Mouse (Mus musculus): ENCODE data around the gene 1700034J05Rik. TPM values are rescaled to one million over a fixed set of nuclear protein-coding genes. Genes with fewer than 3 reads are reported as not detected.
A peak's percentile ranks its signal among the peaks of the same experiment; 100 is the strongest.

The 1700034J05Rik gene
- 0.21 and 0.42 TPM in 2 replicates for polyA plus RNA-seq (2014; fragmentation: Nextera tagmentation; extraction: Ambion mirVana)

DNA sequence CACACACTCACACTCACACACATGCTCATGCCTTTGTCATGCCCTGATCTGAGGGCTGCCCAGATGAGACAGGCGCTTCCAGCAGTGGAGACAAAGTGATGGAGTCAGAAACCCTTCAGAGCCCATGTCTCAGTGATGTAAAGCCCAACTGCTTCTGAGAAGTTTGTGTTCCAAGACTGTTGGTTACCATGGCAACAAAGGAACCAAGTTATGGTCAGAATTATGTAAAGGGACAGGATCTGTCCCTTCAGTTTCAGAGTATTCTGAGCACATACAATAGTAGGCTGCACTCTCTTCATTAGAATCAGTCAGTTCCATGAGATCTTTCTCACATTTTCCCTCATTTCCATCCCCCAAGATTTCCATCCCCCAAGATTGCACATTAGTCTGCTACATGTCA is at the start of gene 1700034J05Rik:
TSS of gene 1700034J05Rik (minus strand) at position 165 of the 400 bp plus-strand sequence.
- Histone ChIP-seq H3K4me3 (ENCODE audit: low read depth, low read length) (no peak within 1 kb of the TSS), H3K9ac (ENCODE audit: low read depth, low read length) (no peak within 1 kb of the TSS), H3K9me3 (replicated peaks; ENCODE audit: control insufficient read depth, low read length) (no peaks in the 10 kb centered on the region), H3K27ac (ENCODE audit: low read depth, low read length) (no peak within 1 kb of the TSS; the same call in 1 of the 2 replicates), H3K4me2 (no peak within 1 kb of the TSS), H3K4me1 (ENCODE audit: control insufficient read depth, insufficient read depth, low read length) (peaks cover 15% of the 10 kb centered on the region), H3K36me3 (ENCODE audit: control insufficient read depth, insufficient read depth, low read length) (no peaks in the 10 kb centered on the region), H3K27me3 (ENCODE audit: control insufficient read depth, insufficient read depth, low read length) (no peaks in the 10 kb centered on the region)
- WGBS (ENCODE audit: insufficient replicate concordance), result 89% methylated on average over 1 of the region's 1 CpGs
- ATAC-seq (replicated peaks; ENCODE audit: insufficient number of reproducible peaks, low FRiP score, low TSS enrichment), result no peak

- Histone ChIP-seq H3K4me3 (ENCODE audit: low read depth, low read length) (no peak overlapping the region), H3K9me3 (replicated peaks; ENCODE audit: control insufficient read depth, low read length) (no peaks in the 10 kb centered on the region), H3K27ac (ENCODE audit: low read depth, low read length) (no peak overlapping the region), H3K36me3 (ENCODE audit: control insufficient read depth, insufficient read depth, low read length) (peaks cover 13% of the 10 kb centered on the region), H3K27me3 (ENCODE audit: control insufficient read depth, insufficient read depth, low read length) (no peaks in the 10 kb centered on the region), H3K9ac (ENCODE audit: low read depth, low read length) (no peak overlapping the region), H3K4me2 (no peak overlapping the region), H3K4me1 (ENCODE audit: control insufficient read depth, insufficient read depth, low read length) (no peaks in the 10 kb centered on the region)
- no peak for ATAC-seq (replicated peaks; ENCODE audit: insufficient number of reproducible peaks, low FRiP score, low TSS enrichment)
- whole genome bisulfite sequencing (ENCODE audit: insufficient replicate concordance), result 76% methylated on average over 2 of the region's 2 CpGs
These were observed 45.5 kb upstream of the 1700034J05Rik start for GRCm38 (mm10) chr6:146999755-147000154.

DNA sequence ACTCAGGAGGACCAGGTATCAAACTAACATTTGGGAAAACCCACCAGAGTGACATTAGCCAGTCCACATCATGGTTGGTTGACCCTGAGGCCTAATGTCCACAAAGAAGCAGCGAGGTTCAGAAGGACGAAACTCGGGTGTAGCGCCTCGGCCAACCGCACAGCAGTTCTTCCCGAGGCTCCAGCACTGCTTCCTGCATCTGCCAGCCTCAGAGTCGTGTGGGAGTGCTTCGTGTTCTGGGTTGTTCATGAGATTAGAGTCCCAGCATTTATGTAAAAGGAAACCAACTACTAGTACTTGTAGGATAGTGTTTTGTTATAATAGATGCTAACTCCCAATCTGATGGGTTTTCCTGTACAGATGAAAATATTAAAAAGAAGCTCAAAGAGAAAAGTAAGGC is 45.1 kb upstream of the 1700034J05Rik start:
- Histone ChIP-seq H3K27ac (ENCODE audit: low read depth, low read length) (no peak overlapping the region), H3K4me2 (no peak overlapping the region), H3K9ac (ENCODE audit: low read depth, low read length) (no peak overlapping the region), H3K4me1 (ENCODE audit: control insufficient read depth, insufficient read depth, low read length) (no peaks in the 10 kb centered on the region), H3K4me3 (ENCODE audit: low read depth, low read length) (no peak overlapping the region), H3K27me3 (ENCODE audit: control insufficient read depth, insufficient read depth, low read length) (no peaks in the 10 kb centered on the region), H3K36me3 (ENCODE audit: control insufficient read depth, insufficient read depth, low read length) (peaks cover 13% of the 10 kb centered on the region), H3K9me3 (replicated peaks; ENCODE audit: control insufficient read depth, low read length) (no peaks in the 10 kb centered on the region)
- 82% methylated on average over 9 of the region's 9 CpGs for WGBS (ENCODE audit: insufficient replicate concordance)
- ATAC-seq (replicated peaks; ENCODE audit: insufficient number of reproducible peaks, low FRiP score, low TSS enrichment), result no peak

- no peak for ATAC-seq (replicated peaks; ENCODE audit: insufficient number of reproducible peaks, low FRiP score, low TSS enrichment)
- no peaks in the 10 kb centered on the region for H3K9me3 ChIP-seq (replicated peaks; ENCODE audit: control insufficient read depth, low read length)
- H3K36me3 ChIP-seq (ENCODE audit: control insufficient read depth, insufficient read depth, low read length), result peaks cover 11% of the 10 kb centered on the region
- no peak overlapping the region for H3K9ac ChIP-seq (ENCODE audit: low read depth, low read length)
- WGBS (ENCODE audit: insufficient replicate concordance), result 83% methylated on average over 4 of the region's 4 CpGs
- H3K4me3 ChIP-seq (ENCODE audit: low read depth, low read length), result no peak overlapping the region
- H3K27me3 ChIP-seq (ENCODE audit: control insufficient read depth, insufficient read depth, low read length), result no peaks in the 10 kb centered on the region
- no peak overlapping the region for H3K4me2 ChIP-seq
- no peak overlapping the region for H3K27ac ChIP-seq (ENCODE audit: low read depth, low read length)
- no peaks in the 10 kb centered on the region for H3K4me1 ChIP-seq (ENCODE audit: control insufficient read depth, insufficient read depth, low read length)
These were observed 44.5 kb upstream of the 1700034J05Rik start for GRCm38 (mm10) chr6:146998710-146999109.

DNA sequence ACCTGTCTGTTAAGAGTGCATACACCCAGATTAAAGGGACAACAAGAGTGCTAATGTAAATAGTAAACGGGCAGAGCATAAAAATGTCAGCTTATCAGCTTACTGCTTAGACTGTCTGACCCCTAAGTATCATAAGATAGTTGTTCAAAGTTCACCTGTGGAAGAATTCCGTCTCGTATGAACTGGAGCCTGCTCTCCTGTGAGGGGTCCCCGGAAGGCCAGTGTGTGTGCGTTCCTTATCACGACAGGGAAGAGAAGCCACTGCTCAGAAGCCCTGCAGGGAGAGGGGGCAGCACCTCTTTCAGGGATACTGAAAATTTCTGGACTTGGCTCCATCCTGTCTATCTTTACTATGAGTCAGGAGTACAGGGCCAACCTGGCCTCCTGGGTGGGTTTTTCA is 42.8 kb upstream of the 1700034J05Rik start:
- no peak for ATAC-seq (replicated peaks; ENCODE audit: insufficient number of reproducible peaks, low FRiP score, low TSS enrichment)
- peaks cover 10% of the 10 kb centered on the region for H3K4me1 ChIP-seq (ENCODE audit: control insufficient read depth, insufficient read depth, low read length)
- H3K4me3 ChIP-seq (ENCODE audit: low read depth, low read length), result no peak overlapping the region
- no peak overlapping the region for H3K27ac ChIP-seq (ENCODE audit: low read depth, low read length)
- H3K36me3 ChIP-seq (ENCODE audit: control insufficient read depth, insufficient read depth, low read length), result peaks cover 11% of the 10 kb centered on the region
- WGBS (ENCODE audit: insufficient replicate concordance), result 61% methylated on average over 6 of the region's 6 CpGs
- H3K9ac ChIP-seq (ENCODE audit: low read depth, low read length), result no peak overlapping the region
- H3K27me3 ChIP-seq (ENCODE audit: control insufficient read depth, insufficient read depth, low read length), result no peaks in the 10 kb centered on the region
- H3K4me2 ChIP-seq, result no peak overlapping the region
- H3K9me3 ChIP-seq (replicated peaks; ENCODE audit: control insufficient read depth, low read length), result no peaks in the 10 kb centered on the region

GRCm38 (mm10) chr6:146995878-146996277 is 41.7 kb upstream of the 1700034J05Rik start:
- no peak overlapping the region for H3K27ac ChIP-seq (ENCODE audit: low read depth, low read length)
- 84% methylated on average over 6 of the region's 6 CpGs for WGBS (ENCODE audit: insufficient replicate concordance)
- no peaks in the 10 kb centered on the region for H3K9me3 ChIP-seq (replicated peaks; ENCODE audit: control insufficient read depth, low read length)
- H3K4me1 ChIP-seq (ENCODE audit: control insufficient read depth, insufficient read depth, low read length), result peaks cover 12% of the 10 kb centered on the region
- no peak overlapping the region for H3K4me3 ChIP-seq (ENCODE audit: low read depth, low read length)
- ATAC-seq (replicated peaks; ENCODE audit: insufficient number of reproducible peaks, low FRiP score, low TSS enrichment), result no peak
- peaks cover 11% of the 10 kb centered on the region for H3K36me3 ChIP-seq (ENCODE audit: control insufficient read depth, insufficient read depth, low read length)
- H3K27me3 ChIP-seq (ENCODE audit: control insufficient read depth, insufficient read depth, low read length), result no peaks in the 10 kb centered on the region
- no peak overlapping the region for H3K4me2 ChIP-seq
- H3K9ac ChIP-seq (ENCODE audit: low read depth, low read length), result no peak overlapping the region

DNA sequence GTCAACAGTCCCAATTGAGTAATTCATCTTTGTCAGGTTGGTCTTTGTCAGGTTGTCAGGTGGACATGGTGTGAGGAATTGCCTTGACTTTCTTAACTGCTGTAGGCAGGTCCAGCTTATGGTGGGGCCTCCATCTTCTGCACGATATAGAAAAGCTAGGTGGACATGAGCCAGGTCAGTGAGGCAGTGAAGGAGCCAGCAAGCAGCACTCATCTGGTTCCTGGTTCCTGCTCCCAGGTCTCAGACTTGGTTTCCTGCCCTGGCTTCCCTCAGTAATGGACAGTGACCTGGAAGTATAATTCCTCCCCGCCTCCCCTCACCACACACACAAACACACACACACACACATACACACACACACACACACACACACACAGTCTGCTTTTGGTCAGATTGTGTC is 41.2 kb upstream of the 1700034J05Rik start:
- Histone ChIP-seq H3K4me2 (no peak overlapping the region), H3K9me3 (replicated peaks; ENCODE audit: control insufficient read depth, low read length) (no peaks in the 10 kb centered on the region), H3K4me3 (ENCODE audit: low read depth, low read length) (no peak overlapping the region), H3K9ac (ENCODE audit: low read depth, low read length) (no peak overlapping the region), H3K27me3 (ENCODE audit: control insufficient read depth, insufficient read depth, low read length) (no peaks in the 10 kb centered on the region), H3K27ac (ENCODE audit: low read depth, low read length) (no peak overlapping the region), H3K36me3 (ENCODE audit: control insufficient read depth, insufficient read depth, low read length) (peaks cover 11% of the 10 kb centered on the region), H3K4me1 (ENCODE audit: control insufficient read depth, insufficient read depth, low read length) (peaks cover 12% of the 10 kb centered on the region)
- ATAC-seq (replicated peaks; ENCODE audit: insufficient number of reproducible peaks, low FRiP score, low TSS enrichment), result no peak
- 68% methylated on average over 2 of the region's 2 CpGs for WGBS (ENCODE audit: insufficient replicate concordance)

DNA sequence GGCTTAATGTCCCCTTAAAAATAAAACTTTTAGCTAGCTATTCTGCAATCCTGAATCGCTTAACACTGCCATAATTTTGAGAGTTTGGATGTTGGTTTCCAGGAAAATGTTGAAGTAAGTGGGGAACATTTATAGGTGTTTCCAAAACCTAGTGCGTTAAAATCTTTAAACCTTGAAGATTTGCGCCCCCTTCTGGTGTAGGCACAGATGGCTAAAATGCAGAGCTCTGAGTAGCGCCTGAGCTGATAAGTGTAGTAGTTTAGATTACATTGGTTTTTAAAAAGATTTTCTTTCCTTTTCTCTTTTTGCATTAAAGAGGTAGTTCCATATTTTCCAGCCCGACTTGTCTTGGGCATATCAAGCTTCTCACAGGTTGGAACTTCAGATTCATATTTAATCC is 40.0 kb upstream of the 1700034J05Rik start:
- H3K9ac ChIP-seq (ENCODE audit: low read depth, low read length), result no peak overlapping the region
- no peaks in the 10 kb centered on the region for H3K27me3 ChIP-seq (ENCODE audit: control insufficient read depth, insufficient read depth, low read length)
- no peak for ATAC-seq (replicated peaks; ENCODE audit: insufficient number of reproducible peaks, low FRiP score, low TSS enrichment)
- no peaks in the 10 kb centered on the region for H3K9me3 ChIP-seq (replicated peaks; ENCODE audit: control insufficient read depth, low read length)
- no peak overlapping the region for H3K4me3 ChIP-seq (ENCODE audit: low read depth, low read length)
- H3K36me3 ChIP-seq (ENCODE audit: control insufficient read depth, insufficient read depth, low read length), result peaks cover 8% of the 10 kb centered on the region
- H3K4me2 ChIP-seq, result no peak overlapping the region
- no peak overlapping the region for H3K27ac ChIP-seq (ENCODE audit: low read depth, low read length)
- 40% methylated on average over 5 of the region's 5 CpGs for WGBS (ENCODE audit: insufficient replicate concordance)
- peaks cover 12% of the 10 kb centered on the region for H3K4me1 ChIP-seq (ENCODE audit: control insufficient read depth, insufficient read depth, low read length)

DNA sequence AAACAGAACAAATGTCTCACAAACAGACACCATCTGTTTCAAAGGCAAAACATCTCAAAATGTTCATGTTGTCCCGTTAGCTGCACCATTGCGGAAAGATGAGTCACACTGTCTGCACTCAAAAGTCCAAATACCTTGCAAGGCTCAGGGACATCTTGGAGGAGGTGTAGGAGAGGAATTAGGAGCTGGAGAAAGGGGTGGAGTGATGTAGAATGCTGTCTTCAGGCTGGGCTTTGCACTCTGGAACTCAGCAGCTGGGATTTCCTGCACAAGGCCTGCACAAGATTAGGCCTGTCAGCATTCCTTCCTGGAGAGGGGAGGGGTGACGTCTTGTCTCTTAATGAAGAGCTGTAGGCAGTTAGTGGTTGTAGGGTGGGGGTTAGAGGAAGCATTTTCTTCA is 30.3 kb upstream of the 1700034J05Rik start:
- H3K4me3 ChIP-seq (ENCODE audit: low read depth, low read length), result no peak overlapping the region
- H3K9ac ChIP-seq (ENCODE audit: low read depth, low read length), result no peak overlapping the region
- WGBS (ENCODE audit: insufficient replicate concordance), result 33% methylated on average over 3 of the region's 3 CpGs
- no peaks in the 10 kb centered on the region for H3K9me3 ChIP-seq (replicated peaks; ENCODE audit: control insufficient read depth, low read length)
- peaks cover 29% of the 10 kb centered on the region for H3K4me1 ChIP-seq (ENCODE audit: control insufficient read depth, insufficient read depth, low read length)
- peak overlapping the region; percentile 13; the same call in 1 of the 2 replicates for H3K27ac ChIP-seq (ENCODE audit: low read depth, low read length)
- peak; percentile 68; the same call in 1 of the 2 replicates for ATAC-seq (replicated peaks; ENCODE audit: insufficient number of reproducible peaks, low FRiP score, low TSS enrichment)
- H3K36me3 ChIP-seq (ENCODE audit: control insufficient read depth, insufficient read depth, low read length), result no peaks in the 10 kb centered on the region; the same call in 1 of the 2 replicates
- no peak overlapping the region for H3K4me2 ChIP-seq
- H3K27me3 ChIP-seq (ENCODE audit: control insufficient read depth, insufficient read depth, low read length), result no peaks in the 10 kb centered on the region

All from heart, embryonic 11.5 days (tissue).